Mouse (Mus musculus) thymus, postnatal 25 days (tissue): ENCODE measurements at regions not wholly inside any gene's neighbourhood (a gene's known extent, or its start where the extent isn't known, plus 50 kb on each side); places are given as distances from the start of the nearest gene placed in this dataset.

ENCODE experiments used
- DNase-seq: peaks from one replicate; pipeline ENCODE4 v3.0.0; 2022

- no peak for DNase-seq
These were observed 106.4 kb downstream of the Vapb start for GRCm38 (mm10) chr2:173843671-173844070.

- no peak for DNase-seq
These were observed 107.2 kb downstream of the Vapb start for GRCm38 (mm10) chr2:173844524-173844923.

GRCm38 (mm10) chr2:173845155-173846029 lies 108.1 kb downstream of the Vapb start:
- DNase-seq = no peak

GRCm38 (mm10) chr2:173851054-173851453 lies 113.7 kb downstream of the Vapb start:
- no peak for DNase-seq

GRCm38 (mm10) chr2:173854172-173854723 lies 116.9 kb downstream of the Vapb start:
- peak; percentile 20 for DNase-seq

- peak; percentile 73 for DNase-seq
These were observed 117.5 kb downstream of the Vapb start for GRCm38 (mm10) chr2:173854846-173855245.

- peak; percentile 51 for DNase-seq
These were observed 118.0 kb downstream of the Vapb start for GRCm38 (mm10) chr2:173855296-173855695.

- DNase-seq = peak; percentile 25
These were observed 119.7 kb downstream of the Vapb start for GRCm38 (mm10) chr2:173857006-173857405.

GRCm38 (mm10) chr2:173873048-173873447 lies 135.7 kb downstream of the Vapb start:
- DNase-seq = no peak
